9 mouse cellular contexts compared by ENCODE assay signal in genomic region chr11:98018858-98019641, GRCm38 (mm10). TPM values are rescaled to one million over a fixed set of nuclear protein-coding genes. Genes with fewer than 3 reads are reported as not detected.
DNase-seq lines count a peak whose midpoint lies in the region; ATAC-seq lines count a peak whose summit lies in the region.
"Had no signal": no experiment of that assay in that cellular context is flagged by ENCODE, and none has a peak within 500 bp of the region (broad histone marks: within the 10 kb centered on the region; RNA-seq: fewer than 3 reads in every experiment).

No protein-coding gene starts in this region.

- H3K4me1 ChIP-seq in forebrain, embryonic 11.5 days (replicated peaks; ENCODE audit: control insufficient read depth, insufficient read depth, low read length): peaks cover 20% of the 10 kb centered on the region
- peaks cover 16% of the 10 kb centered on the region for H3K4me1 ChIP-seq in intestine, embryonic 16.5 days (ENCODE audit: control insufficient read depth, insufficient read depth, low read length)
- peaks cover 17% of the 10 kb centered on the region; the same call in 1 of the 2 replicates for H3K4me1 ChIP-seq in stomach, embryonic 14.5 days (ENCODE audit: control insufficient read depth, insufficient read depth, low read length)

- 22% methylated on average over 10 of the region's 10 CpGs for WGBS in forebrain, embryonic 11.5 days
- 44% methylated on average over 10 of the region's 10 CpGs for WGBS in intestine, embryonic 16.5 days
- WGBS in stomach, embryonic 14.5 days: 41% methylated on average over 10 of the region's 10 CpGs

- no peak overlapping the region for H3K9ac ChIP-seq in forebrain, embryonic 11.5 days (ENCODE audit: low read length)
- no peak overlapping the region for H3K9ac ChIP-seq in intestine, embryonic 16.5 days (ENCODE audit: low read depth, low read length)
- no peak overlapping the region for H3K9ac ChIP-seq in stomach, embryonic 14.5 days (replicated peaks; ENCODE audit: low read depth, low read length)
- H3K9ac ChIP-seq: limb, embryonic 15.5 days had no signal

- peak overlapping the region; percentile 61 for H3K27ac ChIP-seq in forebrain, embryonic 11.5 days (ENCODE audit: low read depth, low read length)
- no peak overlapping the region for H3K27ac ChIP-seq in intestine, embryonic 16.5 days (ENCODE audit: low read length)
- H3K27ac ChIP-seq in stomach, embryonic 14.5 days (ENCODE audit: low read length): no peak overlapping the region

- no peaks in the 10 kb centered on the region for H3K9me3 ChIP-seq in forebrain, embryonic 11.5 days (ENCODE audit: control insufficient read depth, low read length)
- H3K9me3 ChIP-seq in intestine, embryonic 16.5 days (ENCODE audit: control insufficient read depth, low read length): no peaks in the 10 kb centered on the region
- no peaks in the 10 kb centered on the region for H3K9me3 ChIP-seq in stomach, embryonic 14.5 days (ENCODE audit: control insufficient read depth, low read depth, low read length)
- H3K9me3 ChIP-seq: limb, embryonic 15.5 days had no signal

- H3K4me3 ChIP-seq in forebrain, embryonic 11.5 days (ENCODE audit: low read depth, low read length): no peak overlapping the region
- H3K4me3 ChIP-seq in intestine, embryonic 16.5 days (ENCODE audit: low read length): no peak overlapping the region
- H3K4me3 ChIP-seq in stomach, embryonic 14.5 days (ENCODE audit: low read depth, low read length): no peak overlapping the region
- H3K4me3 ChIP-seq: limb, embryonic 15.5 days had no signal

- ATAC-seq in forebrain, embryonic 11.5 days (replicated peaks; ENCODE audit: low FRiP score): 0 out of 2 replicates have a peak, but pooled peaks have one; percentile 22
- ATAC-seq in intestine, embryonic 16.5 days: peak; percentile 19; the same call in 1 of the 2 replicates
- no peak for ATAC-seq in stomach, embryonic 14.5 days (ENCODE audit: insufficient number of reproducible peaks, insufficient read depth, low FRiP score, low read depth)

- H3K36me3 ChIP-seq in forebrain, embryonic 11.5 days (ENCODE audit: control insufficient read depth, insufficient read depth, low read length): no peaks in the 10 kb centered on the region
- no peaks in the 10 kb centered on the region for H3K36me3 ChIP-seq in intestine, embryonic 16.5 days (ENCODE audit: control insufficient read depth, insufficient read depth, low read length)
- peaks cover 5% of the 10 kb centered on the region; the same call in 1 of the 2 replicates for H3K36me3 ChIP-seq in stomach, embryonic 14.5 days (ENCODE audit: control insufficient read depth, insufficient read depth, low read length)

- peak; percentile 81 for DNase-seq in layer of hippocampus, adult 11-12 months (ENCODE audit: low spot score)
- DNase-seq in layer of hippocampus, adult 9-10 months (ENCODE audit: low spot score): no peak
- DNase-seq in Muller cell, postnatal 12 days (ENCODE audit: inconsistent ontology term): peak; percentile 64
- DNase-seq in forebrain, embryonic 11.5 days (ENCODE audit: low spot score): peak; percentile 76
- DNase-seq in lung, postnatal 4 days: peak; percentile 56 to 66
- no peak for DNase-seq in adipocyte (ENCODE audit: low spot score)

- H3K27me3 ChIP-seq in forebrain, embryonic 11.5 days (ENCODE audit: control insufficient read depth, insufficient read depth, low read length): no peaks in the 10 kb centered on the region
- H3K27me3 ChIP-seq in intestine, embryonic 16.5 days (replicated peaks; ENCODE audit: control insufficient read depth, insufficient read depth, low read length): no peaks in the 10 kb centered on the region
- H3K27me3 ChIP-seq in stomach, embryonic 14.5 days (ENCODE audit: control insufficient read depth, insufficient read depth, low read length): no peaks in the 10 kb centered on the region
- H3K27me3 ChIP-seq: limb, embryonic 15.5 days had no signal

- peak overlapping the region; percentile 9; the same call in 1 of the 2 replicates for H3K4me2 ChIP-seq in forebrain, embryonic 11.5 days (ENCODE audit: low read depth, low read length, severe bottlenecking)
- peak overlapping the region; percentile 19; the same call in 1 of the 2 replicates for H3K4me2 ChIP-seq in intestine, embryonic 16.5 days (ENCODE audit: low read depth, low read length)
- H3K4me2 ChIP-seq in stomach, embryonic 14.5 days (replicated peaks; ENCODE audit: low read depth, low read length): peak overlapping the region; percentile 14; the same call in 1 of the 2 replicates
- H3K4me2 ChIP-seq: limb, embryonic 15.5 days had no signal

RNA-seq across cellular contexts. Expression of gene Cacnb1, which starts 3.8 kb away (rescaled TPM):
- 9.6 and 11.1 TPM in 2 replicates for polyA plus RNA-seq in forebrain, embryonic 11.5 days (2014; fragmentation: Nextera tagmentation; extraction: Ambion mirVana)
- polyA plus RNA-seq in intestine, embryonic 16.5 days (2015; fragmentation: Nextera tagmentation; extraction: Ambion mirVana): 5.1 TPM in 2 replicates
- polyA plus RNA-seq in stomach, embryonic 14.5 days (2014; fragmentation: Nextera tagmentation; extraction: Ambion mirVana): 7.3 and 9.7 TPM in 2 replicates

RNA-seq across cellular contexts. Expression of gene Rpl19, which starts 7.5 kb away (rescaled TPM):
- 897 and 919 TPM in 2 replicates for polyA plus RNA-seq in forebrain, embryonic 11.5 days (2014; fragmentation: Nextera tagmentation; extraction: Ambion mirVana)
- 990 and 1,058 TPM in 2 replicates for polyA plus RNA-seq in intestine, embryonic 16.5 days (2015; fragmentation: Nextera tagmentation; extraction: Ambion mirVana)
- 1,095 and 1,157 TPM in 2 replicates for polyA plus RNA-seq in stomach, embryonic 14.5 days (2014; fragmentation: Nextera tagmentation; extraction: Ambion mirVana)

RNA-seq across cellular contexts. Expression of gene Arl5c, which starts 23.1 kb away (rescaled TPM):
- 10.4 and 12.3 TPM in 2 replicates for polyA plus RNA-seq in forebrain, embryonic 11.5 days (2014; fragmentation: Nextera tagmentation; extraction: Ambion mirVana)
- 9.0 and 9.9 TPM in 2 replicates for polyA plus RNA-seq in intestine, embryonic 16.5 days (2015; fragmentation: Nextera tagmentation; extraction: Ambion mirVana)
- polyA plus RNA-seq in stomach, embryonic 14.5 days (2014; fragmentation: Nextera tagmentation; extraction: Ambion mirVana): 7.8 and 11.6 TPM in 2 replicates

RNA-seq across cellular contexts. Expression of gene Plxdc1, which starts 32.8 kb away (rescaled TPM):
- polyA plus RNA-seq in forebrain, embryonic 11.5 days (2014; fragmentation: Nextera tagmentation; extraction: Ambion mirVana): 0.20 TPM in 1 of 2 replicates, not detected in the other
- 0.34 and 0.65 TPM in 2 replicates for polyA plus RNA-seq in intestine, embryonic 16.5 days (2015; fragmentation: Nextera tagmentation; extraction: Ambion mirVana)
- polyA plus RNA-seq in stomach, embryonic 14.5 days (2014; fragmentation: Nextera tagmentation; extraction: Ambion mirVana): 0.38 and 0.56 TPM in 2 replicates

RNA-seq across cellular contexts. Expression of gene Stac2, which starts 34.2 kb away (rescaled TPM):
- polyA plus RNA-seq in forebrain, embryonic 11.5 days (2014; fragmentation: Nextera tagmentation; extraction: Ambion mirVana): 0.81 and 0.86 TPM in 2 replicates
- 0.29 TPM in 2 replicates for polyA plus RNA-seq in intestine, embryonic 16.5 days (2015; fragmentation: Nextera tagmentation; extraction: Ambion mirVana)
- 0.30 and 0.32 TPM in 2 replicates for polyA plus RNA-seq in stomach, embryonic 14.5 days (2014; fragmentation: Nextera tagmentation; extraction: Ambion mirVana)

Comparison
In these comparisons a context has a peak if more than half of its experiments do, and no peak if none do; other contexts are left out.
1. DNase-seq: peak in layer of hippocampus, adult 11-12 months (single experiment), Muller cell, postnatal 12 days (single experiment), forebrain, embryonic 11.5 days (single experiment) and lung, postnatal 4 days (2 of 2); none in layer of hippocampus, adult 9-10 months (single experiment) and adipocyte (single experiment).
2. Peak in every context shown above with its lines, with median percentiles within 50 percentile points of each other: H3K4me2 ChIP-seq.